Mouse (Mus musculus) T-helper 2 cell (primary cell): ENCODE measurements around the gene Tgfbrap1.
"Not testable (repeated sequence)": the region's sequence is repeated elsewhere in the genome, so short reads cannot be mapped to it uniquely, and the experiment has no call there.

Experiments used
- in situ Hi-C: fragments of 300-600 bp; cut with MboI, MseI; formaldehyde crosslinking; loops from one replicate; pipeline ENCODE4 v1.15.1; 2025; ENCODE audit warnings: high pct_unique_total_duplicates

Gene Tgfbrap1

GRCm38 (mm10) chr1:43042271-43042670, 56.2 kb downstream of the Tgfbrap1 start:
- in situ Hi-C loops: no loop called here

- in situ Hi-C loops: no loop called here
Observed at GRCm38 (mm10) chr1:43036014-43036413, 62.4 kb downstream of the Tgfbrap1 start.

- in situ Hi-C loops: not testable (repeated sequence)
Observed at GRCm38 (mm10) chr1:43015153-43015685, 83.2 kb downstream of the Tgfbrap1 start.

GRCm38 (mm10) chr1:43010461-43010860, 88.0 kb downstream of the Tgfbrap1 start:
- in situ Hi-C loops: no loop called here

GRCm38 (mm10) chr1:43006524-43006923, 91.9 kb downstream of the Tgfbrap1 start:
- in situ Hi-C loops: loop anchor here (10.0 kb wide), 1 partner anchor 1328 kb away; no protein-coding TSS in a partner anchor

- in situ Hi-C loops: loop anchor here (10.0 kb wide), 1 partner anchor 1329 kb away; no protein-coding TSS in a partner anchor
Observed at GRCm38 (mm10) chr1:43006051-43006514, 92.4 kb downstream of the Tgfbrap1 start.
